9 mouse cellular contexts compared by ENCODE assay signal in the genomic region with DNA sequence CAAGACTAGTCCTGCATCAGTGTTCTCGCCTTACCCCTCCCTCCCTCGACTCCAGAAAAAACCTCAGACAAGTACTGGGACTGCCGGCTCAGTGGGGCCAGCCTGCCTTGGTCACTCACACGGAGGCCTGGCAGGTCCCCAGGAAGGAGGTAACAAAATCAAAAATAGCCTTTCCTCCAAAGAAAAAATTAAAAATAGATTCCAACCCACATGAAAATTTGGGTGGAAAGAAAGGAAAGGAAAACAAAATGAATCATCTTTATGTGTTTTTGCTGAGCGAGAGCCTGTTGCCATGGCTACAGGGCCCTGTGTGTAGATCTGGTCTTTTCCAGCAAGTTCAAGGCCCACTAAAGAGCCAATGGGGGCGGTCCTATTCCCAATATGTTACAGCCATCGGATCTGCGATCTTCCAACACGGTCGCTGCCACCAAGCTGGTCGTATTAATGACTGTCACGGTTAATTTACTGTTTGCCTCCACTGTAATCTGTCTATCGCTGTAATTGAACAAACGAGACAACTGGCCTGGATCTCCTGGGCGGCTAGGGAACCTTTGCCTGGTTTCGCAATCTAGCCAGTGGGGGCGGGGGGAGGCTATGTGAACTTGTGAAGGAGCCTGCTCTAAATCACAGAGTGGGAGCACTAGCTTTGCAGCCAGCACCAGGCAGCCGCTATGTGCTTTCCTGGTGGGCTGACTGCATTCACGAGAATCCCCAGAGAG.
DNase-seq lines count a peak whose midpoint lies in the region; ATAC-seq and TF ChIP-seq lines count a peak whose summit lies in the region.
"Had no signal": no experiment of that assay in that cellular context is flagged by ENCODE, and none has a peak within 500 bp of the region (broad histone marks: within the 10 kb centered on the region; RNA-seq: fewer than 3 reads in every experiment).

No protein-coding gene starts in this region.

- peaks cover 8% of the 10 kb centered on the region; the same call in 1 of the 2 replicates for H3K27me3 ChIP-seq in embryonic facial prominence, embryonic 13.5 days
- no peaks in the 10 kb centered on the region for H3K27me3 ChIP-seq in neural tube, embryonic 13.5 days

- WGBS in embryonic facial prominence, embryonic 13.5 days: 60% methylated on average over 19 of the region's 19 CpGs
- 44% methylated on average over 19 of the region's 19 CpGs for WGBS in neural tube, embryonic 13.5 days

- H3K9me3 ChIP-seq in embryonic facial prominence, embryonic 13.5 days: no peaks in the 10 kb centered on the region
- H3K9me3 ChIP-seq in neural tube, embryonic 13.5 days: no peaks in the 10 kb centered on the region
- H3K9me3 ChIP-seq: G1E had no signal

- peak; percentile 22 to 33 for DNase-seq in layer of hippocampus, adult 2 months (ENCODE audit: low spot score in 2 of 2)
- no peak for DNase-seq in layer of hippocampus, adult 9-10 months (ENCODE audit: low spot score)
- DNase-seq in heart, postnatal 10 days: peak; percentile 50 to 65
- DNase-seq in layer of hippocampus, postnatal 14 days (ENCODE audit: low spot score in 2 of 2): peak; percentile 6 to 17
- DNase-seq in yolk sac, embryonic 10.5 days (ENCODE audit: low spot score): peak; percentile 42
- DNase-seq in thymus, adult 18-20 months: no peak

- 0 out of 2 replicates have a peak, but pooled peaks cover 4% of the 10 kb centered on the region for H3K4me1 ChIP-seq in embryonic facial prominence, embryonic 13.5 days
- peaks cover 9% of the 10 kb centered on the region; the same call in 1 of the 2 replicates for H3K4me1 ChIP-seq in neural tube, embryonic 13.5 days (replicated peaks)

- no peak for ATAC-seq in embryonic facial prominence, embryonic 13.5 days (ENCODE audit: insufficient number of reproducible peaks, insufficient read depth, low FRiP score, low TSS enrichment, low read depth)
- ATAC-seq in neural tube, embryonic 13.5 days (ENCODE audit: low read depth): peak; percentile 56; the same call in 1 of the 2 replicates

- 0 out of 2 replicates have a peak overlapping the region, but pooled peaks have one; percentile 32 for H3K9ac ChIP-seq in embryonic facial prominence, embryonic 13.5 days
- H3K9ac ChIP-seq in neural tube, embryonic 13.5 days: no peak overlapping the region

- no peak overlapping the region; the same call in 1 of the 2 replicates for H3K4me3 ChIP-seq in layer of hippocampus, adult 2 months
- no peak overlapping the region for H3K4me3 ChIP-seq in embryonic facial prominence, embryonic 13.5 days
- no peak overlapping the region for H3K4me3 ChIP-seq in neural tube, embryonic 13.5 days

- intact Hi-C loops in heart, postnatal 10 days (cut with DNase I): no loop called here

- H3K4me2 ChIP-seq in embryonic facial prominence, embryonic 13.5 days: no peak overlapping the region
- peak overlapping the region; percentile 5; the same call in 1 of the 2 replicates for H3K4me2 ChIP-seq in neural tube, embryonic 13.5 days

- no peak overlapping the region for H3K27ac ChIP-seq in layer of hippocampus, adult 2 months
- H3K27ac ChIP-seq in embryonic facial prominence, embryonic 13.5 days: no peak overlapping the region
- H3K27ac ChIP-seq in neural tube, embryonic 13.5 days (replicated peaks): no peak overlapping the region

- no peaks in the 10 kb centered on the region for H3K36me3 ChIP-seq in embryonic facial prominence, embryonic 13.5 days
- H3K36me3 ChIP-seq in neural tube, embryonic 13.5 days: no peaks in the 10 kb centered on the region
- H3K36me3 ChIP-seq: G1E had no signal

- TF ChIP-seq CTCF in layer of hippocampus, adult 2 months (conservative IDR thresholded peaks at IDR 0.05): no peak

Comparison
In these comparisons a context has a peak if more than half of its experiments do, and no peak if none do; other contexts are left out.
1. DNase-seq: peak in layer of hippocampus, adult 2 months (2 of 2), heart, postnatal 10 days (2 of 2), layer of hippocampus, postnatal 14 days (2 of 2) and yolk sac, embryonic 10.5 days (single experiment); none in layer of hippocampus, adult 9-10 months (single experiment) and thymus, adult 18-20 months (0 of 2).